Mouse (Mus musculus) spleen, adult 2 months (tissue): ENCODE results near the gene Pigu.

Source experiments
- CTCF ChIP-seq: fragments of 200-500 bp; IDR thresholded peaks from 2 replicates; pipeline ENCODE4 v1.5.1; 2011; ENCODE audit warnings: mild to moderate bottlenecking, inconsistent platforms; ENCODE audit not compliant: insufficient read depth, insufficient read length, insufficient replicate concordance; ENCODE audit errors: extremely low read depth
- POLR2A ChIP-seq: fragments of 200-500 bp; IDR thresholded peaks from 2 replicates; pipeline ENCODE4 v1.6.1; 2011; ENCODE audit warnings: low read depth, low read length, inconsistent platforms

DNA sequence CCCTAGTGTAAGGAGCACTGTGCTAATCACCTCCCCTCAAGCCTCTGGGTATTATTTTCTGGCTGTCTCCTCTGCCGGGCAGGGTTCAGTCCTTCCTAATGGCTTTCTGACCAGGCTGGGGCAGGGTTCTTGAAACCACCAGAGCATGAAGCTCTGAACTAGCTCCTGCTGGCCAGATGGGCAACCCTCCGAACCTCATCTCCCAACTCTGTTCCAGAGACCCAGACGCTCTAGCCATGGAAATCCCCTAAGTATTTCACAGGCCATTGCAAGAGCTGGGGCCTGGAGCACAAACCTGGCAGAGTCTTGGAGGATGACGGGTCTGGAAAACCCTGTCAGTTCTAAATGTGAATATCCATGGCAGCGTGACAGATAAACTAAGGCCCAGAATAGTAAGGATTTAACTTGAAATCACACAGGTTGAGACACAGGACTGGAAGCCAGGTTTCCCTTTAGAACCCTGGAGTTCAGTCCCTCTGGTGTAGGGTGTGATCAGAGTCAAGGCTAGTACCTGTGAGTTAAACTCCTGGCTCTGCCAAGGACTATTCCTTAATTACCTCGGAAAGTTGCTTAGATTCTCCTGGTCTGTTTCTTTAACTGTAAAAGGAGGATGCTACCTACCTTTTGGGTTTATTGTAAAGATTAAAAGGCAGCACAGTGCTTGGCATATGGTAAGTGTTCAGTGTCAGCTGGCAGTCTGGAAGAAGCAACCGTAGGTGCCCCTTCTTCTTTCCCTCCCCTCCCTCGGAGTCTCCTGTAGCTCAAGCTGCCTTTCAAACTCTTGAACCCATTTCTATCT lies 23.2 kb upstream of the Pigu start, which contains the start of gene Trp53inp2:
- no peak for TF ChIP-seq POLR2A
- no peak for TF ChIP-seq CTCF
